Mouse (Mus musculus): ENCODE measurements around the gene Ttll10.

GRCm38 (mm10) chr4:156096191-156096590 lies 37.0 kb upstream of the Ttll10 start:
- TF ChIP-seq CTCF (IDR thresholded peaks at IDR 0.05; ENCODE audit: low read depth), result no peak
- TF ChIP-seq EP300 (IDR thresholded peaks at IDR 0.05; ENCODE audit: low read depth), result no peak
